Mouse (Mus musculus): ENCODE data around the gene Sh2b3.

Sh2b3 gene

DNA sequence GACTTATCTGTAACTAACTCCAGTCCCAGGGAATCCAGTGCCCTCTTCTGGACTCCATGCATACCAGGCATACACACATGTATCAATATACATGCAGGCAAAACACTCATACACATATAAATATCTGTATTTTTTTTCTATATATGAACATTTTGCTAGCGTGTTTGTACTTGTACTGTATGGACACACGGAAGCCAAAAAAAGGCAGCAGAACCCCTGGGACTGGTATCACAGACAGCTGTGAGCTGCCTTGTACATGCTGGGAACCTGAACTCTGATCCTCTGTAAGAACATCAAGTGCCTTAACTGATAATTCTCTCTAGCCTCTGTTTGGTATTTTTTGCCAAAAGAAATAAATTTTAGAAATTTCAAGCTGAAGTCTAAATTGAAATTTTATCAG lies 39.0 kb downstream of the Sh2b3 start:
- no peak for DNase-seq (ENCODE audit: low spot score in 2 of 2)

- DNase-seq (ENCODE audit: low spot score in 2 of 2), result no peak
Measured at GRCm38 (mm10) chr5:121795800-121796199, 41.6 kb downstream of the Sh2b3 start.

DNA sequence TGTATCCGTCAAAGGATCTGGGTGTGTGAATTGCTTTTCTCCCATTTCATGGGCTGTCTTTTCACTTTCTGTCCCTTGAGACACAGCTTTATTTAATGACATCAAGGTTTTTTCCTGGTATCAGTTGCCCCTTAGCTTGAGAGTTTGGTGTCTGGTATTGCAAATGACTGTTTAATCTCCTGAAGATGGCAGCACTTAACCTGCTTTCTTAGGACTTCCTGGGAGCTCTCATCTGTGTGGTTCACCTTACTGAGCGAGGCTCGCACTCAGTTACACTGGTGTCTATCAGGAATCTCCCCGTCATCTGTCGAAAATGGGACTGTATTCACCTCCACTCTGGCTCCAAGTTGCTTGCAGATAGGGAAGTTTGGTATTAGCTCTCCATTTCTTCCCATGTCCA lies 46.4 kb downstream of the Sh2b3 start:
- no peak for DNase-seq (ENCODE audit: low spot score in 2 of 2)

- DNase-seq (ENCODE audit: low spot score in 2 of 2), result no peak
Measured at GRCm38 (mm10) chr5:121783862-121784500, 53.5 kb downstream of the Sh2b3 start.

GRCm38 (mm10) chr5:121782467-121782866 lies 55.0 kb downstream of the Sh2b3 start:
- DNase-seq (ENCODE audit: low spot score in 2 of 2), result no peak

DNA sequence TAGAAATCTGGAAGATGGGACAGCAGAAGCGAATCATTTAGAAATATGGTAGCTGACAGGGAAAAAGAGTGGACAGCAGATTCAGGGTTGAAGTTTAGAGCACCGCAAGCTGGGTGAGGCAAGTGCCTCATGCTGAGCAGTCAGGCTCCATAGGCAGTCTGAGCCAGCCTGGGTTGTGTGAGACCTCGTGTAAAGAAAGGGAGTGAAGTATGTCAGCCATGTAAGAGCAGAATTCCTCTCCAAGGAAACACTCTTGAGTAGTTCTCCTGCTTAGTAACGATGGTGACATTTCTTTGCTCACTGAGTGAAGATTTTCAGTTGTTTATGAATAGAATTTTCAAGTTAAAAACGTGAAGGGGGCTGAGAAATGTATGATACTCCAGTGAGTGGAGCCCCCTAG lies 57.3 kb downstream of the Sh2b3 start:
- DNase-seq (ENCODE audit: low spot score in 2 of 2), result no peak

DNA sequence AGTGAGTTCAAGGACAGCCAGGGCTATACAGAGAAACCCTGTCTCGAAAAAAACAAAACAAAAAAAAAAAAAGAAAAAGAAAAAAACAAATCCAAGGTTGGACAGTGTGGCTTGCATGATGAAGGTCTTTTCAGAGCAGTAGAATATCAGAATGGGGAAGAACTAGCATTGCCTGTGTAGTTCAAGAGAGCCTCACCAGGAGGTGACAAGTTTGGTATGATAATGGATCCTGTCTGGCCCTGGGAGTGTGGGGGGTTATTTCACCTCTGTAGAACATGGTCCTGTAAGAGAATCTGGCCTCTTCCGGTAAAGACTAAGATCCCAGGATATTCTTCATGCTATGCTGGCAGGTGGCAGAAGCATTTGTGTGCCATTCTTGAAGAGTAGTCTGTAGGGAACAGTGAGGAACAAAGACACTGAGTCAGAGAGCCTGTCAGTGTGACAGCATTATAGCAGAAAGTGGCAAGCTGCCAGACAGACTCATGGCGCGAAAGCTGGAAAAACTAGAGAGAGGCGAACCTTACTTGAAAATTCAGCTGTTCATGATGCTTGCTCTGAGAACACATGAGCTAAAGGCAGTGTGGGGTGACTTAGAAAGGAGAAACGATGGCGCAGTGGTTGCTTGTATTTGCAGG lies 58.8 kb downstream of the Sh2b3 start:
- no peak for DNase-seq (ENCODE audit: low spot score in 2 of 2)

- DNase-seq (ENCODE audit: low spot score in 2 of 2), result no peak
Measured at GRCm38 (mm10) chr5:121771611-121772010, 65.8 kb downstream of the Sh2b3 start.

GRCm38 (mm10) chr5:121769827-121770226 lies 67.6 kb downstream of the Sh2b3 start:
- DNase-seq (ENCODE audit: low spot score in 2 of 2), result no peak

DNA sequence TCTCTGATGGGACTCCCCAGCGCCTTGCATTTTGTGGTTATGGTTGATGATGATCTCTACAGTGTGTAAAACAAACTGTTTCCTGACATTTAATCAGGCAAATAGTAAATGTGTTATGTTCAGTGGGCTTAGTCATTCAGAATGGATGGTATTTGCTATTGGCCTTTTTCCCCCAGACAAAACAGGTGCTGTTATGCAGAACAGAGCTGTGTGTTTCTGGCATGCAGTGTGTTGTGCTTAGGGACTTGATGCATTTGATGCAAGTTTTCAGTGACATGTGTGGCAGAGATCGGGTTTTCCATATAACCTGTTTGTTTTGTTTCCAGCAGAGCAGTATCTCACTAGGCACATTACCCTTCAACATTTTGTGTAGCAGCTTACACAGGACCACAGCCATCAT lies 69.9 kb downstream of the Sh2b3 start:
- DNase-seq (ENCODE audit: low spot score in 2 of 2), result no peak

GRCm38 (mm10) chr5:121766038-121766773 lies 71.2 kb downstream of the Sh2b3 start:
- DNase-seq (ENCODE audit: low spot score in 2 of 2), result no peak

Measured in spleen, postnatal 4 days (tissue).